Mouse (Mus musculus) heart, postnatal 10 days (tissue): ENCODE results near the gene Etfa. TPM values are rescaled to one million over a fixed set of nuclear protein-coding genes. Genes with fewer than 3 reads are reported as not detected.

Experiments used
- DNase-seq, 2 experiments: peaks; one replicate each; pipeline ENCODE4 v3.0.0; 2021
- intact Hi-C: fragments of 180-260 bp; cut with DNase I; formaldehyde crosslinking; loops from one replicate; pipeline ENCODE4 v1.15.1; 2025
- total RNA-seq, 2 experiments: library from RNA; stranded (reverse); gene quantifications; 2 replicates each; pipeline ENCODE4 v1.2.3; 2021

The Etfa gene
- total RNA-seq, 2 experiments from 2014 or later: 704 to 707 TPM

DNA sequence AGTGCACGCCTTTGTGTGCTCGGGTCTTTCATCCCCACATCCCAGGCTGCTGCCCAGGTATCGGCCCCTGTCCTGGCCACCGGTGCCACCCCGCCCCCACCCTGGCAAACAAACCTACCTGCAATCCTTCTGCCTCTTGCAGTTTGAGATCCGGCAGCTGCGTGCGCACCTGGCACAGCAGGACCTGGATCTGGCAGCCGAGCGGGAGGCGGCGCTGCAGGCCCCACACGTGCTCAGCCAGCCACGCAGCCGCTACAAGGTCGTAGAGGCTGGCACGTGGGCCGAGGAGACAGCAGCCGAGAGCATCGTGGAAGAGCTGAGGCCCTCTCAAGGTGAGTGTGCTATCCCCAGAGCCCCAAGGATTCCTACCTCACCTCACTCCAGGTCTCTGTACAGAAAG lies 81.9 kb downstream of the Etfa start:
- intact Hi-C loops: no loop called here
- DNase-seq: peak in 1 of 2 experiments; percentile 27

DNA sequence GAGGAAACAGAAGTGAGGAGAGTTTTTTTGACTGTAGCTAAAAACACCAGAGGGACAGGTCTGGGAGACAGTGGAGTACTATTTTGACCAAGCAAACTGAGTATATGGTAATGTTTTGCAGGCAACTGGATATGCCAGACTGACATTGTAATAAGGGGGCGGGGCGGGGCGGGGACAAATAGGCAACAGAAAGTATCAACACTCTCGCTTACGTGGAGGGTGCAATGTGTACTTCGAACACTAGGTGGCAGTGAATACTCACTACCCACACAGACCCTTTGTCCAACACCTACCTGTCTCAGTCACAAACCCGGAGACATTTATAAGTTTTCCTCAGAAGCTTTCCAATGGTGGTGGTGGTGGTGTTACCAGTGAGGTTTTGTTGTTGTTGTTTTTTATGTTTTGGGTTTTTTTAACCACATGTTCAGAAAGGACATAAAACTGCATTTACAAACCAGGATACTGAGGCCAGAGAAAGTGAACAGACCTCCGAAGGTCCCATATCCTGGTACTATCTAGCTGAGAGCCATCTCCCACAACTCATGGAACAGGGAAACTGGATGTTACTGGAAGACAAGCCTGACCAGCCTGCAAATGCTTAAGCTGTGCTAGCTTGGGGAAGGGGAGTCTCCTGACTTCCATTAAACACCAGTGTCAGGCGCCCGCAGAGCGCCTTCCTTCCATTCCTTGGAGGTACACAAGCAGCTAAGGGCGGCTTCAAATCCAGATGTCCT lies 82.6 kb downstream of the Etfa start:
- intact Hi-C loops: loop anchor here (1.0 to 2.0 kb wide), 2 partner anchors 107 to 488 kb away; no protein-coding TSS in a partner anchor
- DNase-seq: peak; percentile 74 to 86

DNA sequence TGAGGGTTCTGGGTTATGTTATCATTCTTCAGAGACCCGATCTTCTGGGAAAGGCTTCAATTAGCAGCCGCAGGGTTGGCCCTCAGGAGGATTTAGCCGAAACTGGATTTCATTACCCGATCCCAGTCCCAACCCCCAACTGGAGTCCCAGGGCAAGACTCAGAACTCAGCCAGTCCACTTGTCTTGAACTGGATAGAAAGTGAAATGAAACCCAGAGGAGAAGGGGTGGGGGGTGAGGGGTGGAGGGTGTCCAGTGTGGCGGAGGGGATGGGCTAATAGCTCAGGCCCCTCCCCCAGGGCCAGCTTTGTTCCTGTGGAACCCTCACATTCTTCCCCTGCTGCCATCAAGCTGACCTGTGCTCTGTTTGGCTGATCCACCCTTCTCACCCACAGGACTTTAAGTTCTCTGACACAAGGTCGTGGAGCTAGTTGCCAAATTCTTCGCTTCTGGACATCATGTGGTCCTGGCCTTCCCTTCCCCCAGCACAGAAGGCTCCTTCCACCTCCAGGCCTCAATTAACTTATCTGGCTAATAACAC lies 86.7 kb downstream of the Etfa start:
- peak in 1 of 2 experiments; percentile 9 for DNase-seq
- intact Hi-C loops: no loop called here

DNA sequence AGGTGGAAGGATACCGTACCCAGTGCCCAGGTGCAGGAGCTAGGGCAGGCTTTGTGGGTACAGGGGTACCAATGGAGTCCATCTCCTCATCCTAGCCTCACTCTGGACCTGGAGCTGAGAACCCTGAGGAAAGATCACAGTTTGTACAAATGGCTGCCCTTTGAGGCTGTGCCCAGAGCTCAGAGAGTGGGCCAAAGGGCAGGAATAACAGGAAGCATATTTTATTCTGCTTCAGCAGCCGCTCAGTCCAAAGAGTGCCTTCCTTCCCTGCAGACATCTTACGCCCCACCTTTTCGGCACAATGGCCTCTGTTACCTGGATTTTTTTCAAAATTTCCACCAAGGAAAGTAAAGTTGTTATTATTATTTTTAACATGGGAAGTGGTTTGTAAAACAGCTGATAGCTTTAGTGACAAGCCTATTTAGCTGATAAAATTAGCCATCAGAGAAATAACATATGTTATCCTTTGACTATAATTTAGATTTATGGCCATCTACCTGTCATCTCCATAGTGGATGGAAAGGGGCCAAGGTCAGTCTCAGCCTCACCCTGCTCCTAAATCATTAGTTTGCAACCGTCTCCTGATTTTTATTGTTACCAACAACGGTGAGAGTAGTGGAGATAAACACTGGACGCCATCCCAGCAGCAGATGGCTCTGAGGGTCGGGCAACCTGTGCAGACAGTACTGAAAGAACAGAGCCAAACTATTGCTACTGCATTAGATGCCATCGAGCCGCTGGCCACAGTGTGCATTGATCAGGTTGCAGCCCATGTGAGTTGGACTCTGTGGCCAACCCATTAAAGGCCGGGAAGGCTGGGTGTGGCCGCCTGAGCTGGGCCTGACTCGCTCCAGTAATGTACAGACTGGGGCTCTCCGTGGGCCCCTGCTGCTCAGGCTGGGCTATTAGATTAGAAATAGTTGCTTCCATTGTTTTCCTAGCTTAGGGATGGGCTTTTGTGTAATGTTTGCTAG lies 88.3 kb downstream of the Etfa start:
- intact Hi-C loops: no loop called here
- DNase-seq: no peak

DNA sequence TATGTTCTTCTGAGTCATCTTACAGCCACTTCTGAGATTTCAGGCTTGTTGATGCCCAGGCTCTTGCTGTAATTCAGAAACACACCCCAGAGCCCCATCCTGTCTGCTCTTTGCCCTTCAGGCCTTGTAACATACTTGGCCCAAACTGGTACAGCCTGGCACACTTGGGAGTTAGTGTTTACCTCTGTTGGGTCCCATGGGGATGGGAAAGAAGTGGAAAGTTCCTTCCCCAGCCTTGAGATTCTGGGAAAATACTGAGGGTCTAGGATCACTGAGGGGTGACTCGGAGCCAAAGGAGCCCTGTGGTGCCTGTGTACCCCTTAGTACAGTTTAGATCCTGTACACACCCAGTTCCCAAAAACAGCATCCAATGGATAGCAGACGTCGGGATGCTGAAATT lies 90.3 kb downstream of the Etfa start:
- intact Hi-C loops: no loop called here
- no peak for DNase-seq

DNA sequence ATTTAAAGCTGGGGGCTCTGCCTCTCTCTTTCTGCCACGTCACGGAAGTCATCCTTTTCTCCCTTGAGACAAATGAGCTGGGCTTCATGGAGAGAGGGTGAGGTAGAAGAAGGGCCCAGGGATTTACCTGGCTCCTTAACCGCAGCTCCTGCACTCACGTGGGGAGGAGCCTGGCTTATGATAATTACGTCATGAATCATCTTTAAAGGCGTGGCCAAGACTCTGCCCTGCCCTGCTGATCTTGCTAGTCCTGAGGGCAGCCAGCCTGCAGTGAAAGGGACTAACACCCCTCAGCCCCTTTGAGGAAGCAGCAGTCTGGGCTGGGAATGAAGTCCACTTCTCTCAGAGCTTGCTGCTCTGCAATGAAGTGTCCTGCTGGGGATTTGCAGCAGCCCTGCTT lies 100.9 kb downstream of the Etfa start:
- intact Hi-C loops: no loop called here
- DNase-seq: no peak

DNA sequence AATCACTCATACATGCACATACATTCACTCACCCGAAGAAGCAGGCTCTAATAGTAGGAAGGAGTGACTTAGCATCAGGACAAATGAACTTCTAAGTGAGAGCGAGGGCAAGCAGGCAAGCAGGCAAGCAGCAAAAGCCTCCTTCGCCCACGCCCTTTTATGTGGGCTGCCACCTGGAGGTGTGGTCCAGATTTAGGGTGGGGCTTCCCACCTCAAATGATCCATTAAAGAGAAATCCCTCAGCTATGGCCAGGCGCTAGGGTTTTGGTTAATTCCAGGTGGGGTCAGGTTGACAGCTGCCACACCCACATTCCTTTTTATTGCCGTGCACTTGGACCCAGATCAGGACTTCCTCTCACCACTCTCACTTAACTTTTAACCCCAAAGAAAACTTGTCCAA lies 101.6 kb downstream of the Etfa start:
- intact Hi-C loops: no loop called here
- no peak for DNase-seq

DNA sequence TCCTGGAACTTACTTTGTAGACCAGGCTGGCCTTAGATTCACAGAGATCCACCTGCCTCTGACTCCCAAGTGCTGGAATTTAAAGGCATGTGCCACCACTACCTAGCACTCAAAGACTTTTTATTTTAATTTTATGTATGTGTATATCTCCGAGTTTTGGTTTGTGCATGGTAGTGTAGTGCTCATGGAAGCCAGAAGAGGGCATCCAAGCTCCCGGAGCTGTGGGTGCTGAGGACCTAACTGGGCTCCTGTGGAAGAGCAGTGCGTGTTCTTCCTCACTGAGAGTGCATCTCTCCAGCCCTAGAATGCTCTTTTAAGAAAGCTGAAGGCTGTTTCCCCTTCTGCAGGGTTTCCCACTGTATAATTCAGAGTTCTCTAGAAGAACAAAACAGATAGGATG lies 102.2 kb downstream of the Etfa start:
- no peak for DNase-seq
- intact Hi-C loops: no loop called here

DNA sequence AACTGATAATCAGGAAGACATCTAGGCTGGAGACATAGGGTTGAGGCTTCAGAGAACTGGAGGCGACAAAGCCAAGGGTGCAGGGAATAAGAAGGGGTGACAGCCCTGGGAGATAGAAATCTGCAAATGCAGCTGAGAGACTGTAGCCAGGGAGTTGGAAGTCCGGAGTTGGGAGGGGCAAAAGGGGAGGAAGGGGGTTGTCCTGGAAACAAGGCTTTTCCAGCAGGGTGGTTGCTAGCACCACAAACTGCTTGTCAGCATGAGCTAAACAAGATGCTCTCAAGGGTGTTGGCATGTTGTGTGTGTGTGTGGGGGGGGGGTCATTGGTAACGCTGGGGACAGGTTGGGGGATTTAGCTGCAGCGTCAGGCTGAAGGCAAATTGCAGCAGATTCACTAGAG lies 103.2 kb downstream of the Etfa start:
- DNase-seq: no peak
- intact Hi-C loops: no loop called here

DNA sequence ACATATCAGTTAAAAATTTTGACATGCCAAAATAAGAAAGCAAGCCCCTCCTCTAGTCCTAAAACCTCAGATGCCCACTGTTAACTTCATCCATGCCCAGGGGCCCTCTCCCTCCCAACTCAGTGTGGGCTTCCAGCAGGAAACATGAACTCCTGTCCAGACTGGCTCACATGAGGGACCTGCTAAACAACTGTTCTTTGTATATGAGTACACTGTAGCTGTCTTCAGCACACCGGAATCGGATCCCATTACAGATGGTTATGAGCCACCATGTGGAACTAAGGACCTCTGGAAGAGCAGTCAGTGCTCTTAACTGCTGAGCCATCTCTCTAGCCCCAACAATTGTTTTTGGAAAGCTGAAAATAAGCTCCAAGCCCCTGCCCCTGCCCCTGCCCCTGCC lies 105.3 kb downstream of the Etfa start:
- intact Hi-C loops: no loop called here
- no peak for DNase-seq

DNA sequence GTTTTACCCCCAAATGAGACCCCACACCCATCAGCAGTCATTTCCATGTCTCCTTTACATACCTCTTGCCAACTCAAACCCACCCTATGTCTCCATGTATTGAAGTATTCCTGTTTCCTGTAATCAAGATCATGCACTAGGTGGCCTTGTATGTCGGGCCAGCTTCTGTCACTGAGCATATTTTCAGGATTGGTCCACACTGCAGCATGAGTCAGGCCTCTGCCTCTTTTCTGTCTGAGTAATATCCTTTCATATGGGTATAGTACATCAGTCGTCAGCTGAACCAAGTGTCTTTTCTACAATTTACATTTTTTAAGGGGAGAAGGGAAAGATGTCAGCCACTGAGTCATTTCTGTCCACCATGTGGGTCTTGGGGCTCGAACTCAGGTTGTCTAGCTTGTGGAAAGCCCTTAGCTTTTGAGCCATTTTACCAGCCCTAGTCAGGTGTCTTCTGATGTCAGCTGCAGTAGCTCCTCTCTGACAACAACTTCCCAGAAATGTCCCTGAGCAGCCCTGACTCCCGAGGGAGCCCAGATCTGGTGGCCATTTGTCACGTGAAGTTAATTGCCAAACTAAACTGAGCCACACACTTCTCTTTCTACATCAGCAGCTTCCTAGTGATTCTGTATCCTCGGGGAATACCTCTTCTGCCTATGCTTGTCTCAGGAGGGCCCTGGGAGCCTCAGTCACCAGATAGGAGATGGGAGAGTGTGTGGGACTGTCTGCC lies 106.9 kb downstream of the Etfa start:
- intact Hi-C loops: no loop called here

More for the DNA sequence above, 106.9 kb downstream of the Etfa start:
- no peak for DNase-seq

Other genes starting within 250 kb of the Etfa start
- 1 to 10 TPM; 1.5 to 3.4 TPM for gene Nrg4, start 185.4 kb downstream of the Etfa start, total RNA-seq
- under 1 TPM; 0.72 to 0.82 TPM for gene Tmem266, start 185.3 kb downstream of the Etfa start, total RNA-seq
- not detected for gene Isl2, start 26.4 kb upstream of the Etfa start, total RNA-seq